Mouse (Mus musculus): ENCODE measurements around the gene Zfyve28.

Gene Zfyve28

DNA sequence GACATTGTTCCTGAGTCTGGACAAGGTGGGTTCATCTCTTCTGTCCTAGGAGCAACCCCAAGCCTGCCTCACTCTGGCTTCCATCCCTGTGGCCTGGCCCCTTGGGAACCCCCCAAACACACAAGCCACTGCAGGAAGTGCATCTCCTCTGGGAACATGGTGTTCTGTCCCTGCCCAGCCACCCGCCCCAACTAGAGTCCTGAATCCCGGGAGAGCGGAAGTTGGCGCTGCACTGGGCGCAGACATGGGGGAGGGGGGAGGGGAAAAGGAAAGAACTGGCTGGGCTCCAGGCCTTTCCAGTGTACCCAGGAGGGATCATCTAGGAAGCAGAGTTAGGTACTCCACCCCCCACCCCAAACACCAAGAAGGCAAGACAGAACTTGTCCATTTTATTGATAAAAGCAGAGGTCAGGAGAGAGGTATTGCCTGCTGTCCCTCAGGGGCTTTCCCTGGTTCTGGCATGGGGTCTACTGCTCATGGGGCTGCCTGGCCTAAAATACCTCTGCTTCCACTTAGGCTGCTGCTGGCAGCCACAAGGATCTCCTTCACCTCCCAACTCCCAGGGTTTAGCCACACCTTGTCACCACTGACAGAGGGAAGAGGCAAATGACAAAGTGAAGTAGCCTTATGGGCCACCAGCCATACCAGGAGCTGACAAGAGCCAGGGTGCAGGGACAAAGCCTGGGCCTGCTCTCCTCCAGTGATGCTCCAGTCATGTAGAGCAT, 104.9 kb downstream of the Zfyve28 start:
- peak in 1 of 2 experiments; percentile 0 for DNase-seq (ENCODE audit: low spot score in 2 of 2)

DNA sequence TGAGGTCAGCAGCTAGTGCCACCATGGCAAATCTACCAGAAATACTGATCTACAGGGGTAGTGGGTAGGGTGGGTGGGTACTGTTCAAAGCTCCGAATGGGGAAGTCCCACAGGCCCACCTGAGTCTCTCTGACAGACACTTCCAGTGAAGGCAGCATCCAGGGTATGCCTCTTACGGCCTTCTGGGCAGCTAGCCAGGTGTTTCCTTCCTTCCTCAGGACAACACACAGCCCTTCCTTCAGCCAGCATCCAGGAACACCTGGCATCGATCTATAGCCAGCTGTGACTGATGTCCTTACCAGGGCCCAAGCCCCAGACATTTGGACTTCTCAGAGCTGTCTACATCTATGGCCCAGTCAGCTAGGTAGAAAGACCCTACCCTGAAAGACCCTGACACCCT, 105.8 kb downstream of the Zfyve28 start:
- DNase-seq (ENCODE audit: low spot score in 2 of 2) = no peak

DNA sequence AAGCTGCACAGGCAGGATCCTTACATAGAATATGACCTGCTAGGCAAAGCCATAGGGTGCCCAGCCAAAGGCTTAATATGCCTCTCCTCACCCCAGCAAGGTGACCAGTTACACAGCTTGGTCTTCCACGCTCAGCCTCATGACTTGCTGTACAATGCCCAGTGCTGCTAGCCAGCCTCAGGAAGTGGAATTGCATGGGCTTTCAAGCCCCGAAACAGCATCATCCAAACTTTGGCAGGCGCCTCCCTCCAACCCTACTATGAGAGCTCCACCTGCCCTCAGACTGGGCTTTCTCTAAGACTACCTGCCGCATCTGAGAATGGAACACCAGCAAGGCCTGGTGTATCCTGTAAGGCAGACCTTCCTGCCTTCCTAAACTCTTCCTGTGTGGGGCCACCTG, 110.4 kb downstream of the Zfyve28 start:
- no peak for DNase-seq (ENCODE audit: low spot score in 2 of 2)

DNA sequence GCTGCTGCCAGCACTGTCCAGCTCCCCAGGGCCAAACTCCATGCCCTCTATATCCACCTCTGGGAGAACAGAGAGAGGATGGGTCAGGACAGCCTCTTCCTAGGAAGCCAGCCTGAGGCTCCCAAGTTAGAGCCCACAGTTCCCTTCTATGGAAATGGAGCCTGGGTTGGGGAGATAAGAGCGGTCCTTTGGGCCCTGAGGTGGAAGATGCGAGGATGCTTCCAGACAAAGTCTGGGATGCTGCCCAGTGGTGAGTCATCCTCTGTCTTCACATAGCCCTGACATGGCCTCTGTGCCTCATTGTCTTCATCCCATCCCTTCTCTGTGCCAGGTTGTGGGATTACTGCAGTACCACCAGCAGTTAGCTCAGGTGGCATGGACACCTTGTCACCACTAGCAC, 111.2 kb downstream of the Zfyve28 start:
- no peak for DNase-seq (ENCODE audit: low spot score in 2 of 2)

DNA sequence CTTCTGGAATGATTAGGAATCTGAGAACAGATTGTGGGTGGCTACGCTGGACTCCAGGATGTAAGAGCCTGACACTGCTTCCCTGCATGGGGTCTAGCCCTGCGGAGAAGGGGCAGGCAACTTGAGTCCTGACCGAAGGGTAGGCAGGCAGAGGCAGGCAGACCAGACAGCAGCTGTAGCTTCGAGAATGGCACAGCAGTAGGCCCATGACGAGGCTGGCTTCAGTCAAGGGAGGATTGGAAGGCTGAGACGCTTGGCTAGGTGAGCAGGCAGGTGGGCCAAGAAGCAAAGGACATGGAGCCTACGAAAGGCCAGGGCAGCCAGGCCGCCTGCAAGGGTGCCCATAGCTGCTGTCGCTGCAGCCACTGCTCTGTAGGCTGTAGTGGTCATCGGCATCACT, 111.6 kb downstream of the Zfyve28 start:
- no peak for DNase-seq (ENCODE audit: low spot score in 2 of 2)

DNA sequence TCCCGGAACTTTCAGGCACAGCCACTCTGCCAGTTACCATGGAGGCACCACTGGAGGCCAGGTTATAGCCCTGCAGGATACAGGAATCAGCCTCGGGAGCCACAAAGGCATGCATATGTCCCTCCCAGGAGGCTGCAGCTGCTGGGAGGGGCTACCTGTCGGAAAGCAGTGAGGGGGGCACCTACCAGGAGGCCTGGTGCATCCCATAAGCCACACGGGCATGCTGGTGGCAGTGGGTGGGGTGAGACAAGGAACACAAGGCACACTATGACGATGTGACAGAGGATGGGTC, 112.9 kb downstream of the Zfyve28 start:
- DNase-seq (ENCODE audit: low spot score in 2 of 2) = no peak

DNA sequence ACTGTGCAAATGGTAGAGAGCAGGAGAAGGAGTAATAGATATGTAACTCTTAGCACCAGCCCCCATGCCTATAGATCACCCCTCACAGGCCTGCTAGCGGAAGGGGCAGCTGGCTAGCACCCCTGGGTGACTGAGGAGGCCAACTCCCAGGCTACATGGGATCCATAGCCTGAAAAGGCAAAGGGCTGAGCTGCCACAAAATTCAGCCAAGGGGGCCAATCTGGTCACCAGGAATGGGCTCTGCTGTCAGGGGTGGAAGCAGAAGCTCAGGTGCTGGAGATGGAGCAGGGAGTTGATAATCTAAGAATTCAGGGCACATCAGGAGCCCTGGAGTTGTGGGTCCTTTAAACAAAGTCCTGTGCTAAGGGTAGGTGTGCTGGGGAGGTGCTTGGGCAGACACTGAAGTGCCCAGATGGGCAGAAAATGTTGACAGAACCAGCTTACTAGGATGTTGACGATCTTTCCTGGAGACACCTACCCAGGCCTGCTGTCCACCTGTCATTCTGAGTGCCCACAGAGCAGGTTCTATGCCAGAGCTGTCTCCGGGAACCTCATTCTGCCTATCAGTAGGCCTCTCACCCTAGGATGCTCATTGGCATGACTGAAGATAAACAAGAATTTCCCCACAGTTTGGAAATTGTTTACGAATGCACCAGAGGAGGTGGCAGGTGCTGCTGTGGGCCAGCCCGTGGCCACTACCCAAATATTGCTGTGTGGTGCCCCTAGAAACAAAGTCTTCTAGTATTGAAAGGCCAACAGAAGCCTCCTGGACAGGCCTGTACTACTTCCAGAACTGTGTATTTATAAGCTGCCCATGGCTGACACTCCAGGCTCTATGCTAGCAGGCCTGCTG, 113.5 kb downstream of the Zfyve28 start:
- DNase-seq (ENCODE audit: low spot score in 2 of 2) = no peak

DNA sequence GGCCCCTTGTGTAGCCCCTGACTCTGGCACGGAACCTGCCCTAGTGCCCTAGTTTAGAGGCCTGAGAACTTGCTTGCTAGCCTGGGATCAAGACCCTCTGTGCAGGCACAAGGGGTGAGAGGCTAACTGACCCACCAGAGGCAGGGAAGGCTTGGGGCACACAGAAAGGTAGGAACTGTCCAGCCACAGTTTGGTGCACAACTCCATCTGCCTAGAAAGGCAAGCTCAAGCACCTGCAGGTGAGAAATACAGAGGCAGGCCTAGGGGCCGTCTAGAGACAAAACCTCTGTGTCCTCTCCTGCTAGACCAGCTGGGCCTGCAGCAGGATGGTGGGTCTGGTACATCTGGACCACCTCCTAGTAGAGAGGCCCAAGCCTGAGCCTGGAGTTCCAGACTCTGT, 114.2 kb downstream of the Zfyve28 start:
- no peak for DNase-seq (ENCODE audit: low spot score in 2 of 2)

DNA sequence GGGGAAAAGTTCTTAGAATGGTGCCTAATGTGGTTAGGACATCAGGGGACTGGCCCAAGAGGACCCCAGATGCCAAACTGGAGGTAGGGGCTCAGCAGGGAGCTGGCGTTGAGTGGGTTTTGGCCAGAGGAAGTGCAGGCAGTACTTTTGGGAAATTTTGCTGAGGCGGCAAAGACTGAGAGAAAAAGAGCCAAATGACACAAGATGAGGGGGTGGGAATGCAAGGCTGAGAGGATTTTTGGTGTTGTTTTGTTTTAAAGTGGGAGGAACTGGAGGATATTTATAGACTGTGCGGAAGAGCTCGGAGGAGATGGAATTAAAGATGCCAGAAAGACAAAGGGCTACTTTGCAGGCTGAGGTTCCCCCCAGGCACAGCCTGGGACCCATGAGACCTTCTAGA, 117.5 kb downstream of the Zfyve28 start:
- no peak for DNase-seq (ENCODE audit: low spot score in 2 of 2)

DNA sequence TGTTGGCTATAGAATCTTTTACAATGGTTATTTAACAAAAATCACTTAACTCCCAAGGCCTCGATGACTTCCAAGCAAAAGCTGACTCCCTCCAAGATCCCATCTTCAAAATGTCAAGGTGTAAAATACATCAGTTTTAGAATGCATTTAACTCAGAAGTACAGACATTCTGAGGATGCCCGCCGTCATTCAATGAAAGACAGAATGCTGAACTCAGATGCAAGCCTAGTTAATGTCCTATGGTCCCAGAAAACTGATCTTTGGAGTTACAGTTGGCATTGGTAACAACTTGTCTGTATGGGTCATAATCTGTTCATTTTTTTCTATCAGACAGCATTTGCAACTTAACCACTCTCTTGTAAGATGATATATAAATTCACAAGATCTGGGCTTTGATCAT, 118.3 kb downstream of the Zfyve28 start:
- DNase-seq (ENCODE audit: low spot score in 2 of 2) = no peak

DNA sequence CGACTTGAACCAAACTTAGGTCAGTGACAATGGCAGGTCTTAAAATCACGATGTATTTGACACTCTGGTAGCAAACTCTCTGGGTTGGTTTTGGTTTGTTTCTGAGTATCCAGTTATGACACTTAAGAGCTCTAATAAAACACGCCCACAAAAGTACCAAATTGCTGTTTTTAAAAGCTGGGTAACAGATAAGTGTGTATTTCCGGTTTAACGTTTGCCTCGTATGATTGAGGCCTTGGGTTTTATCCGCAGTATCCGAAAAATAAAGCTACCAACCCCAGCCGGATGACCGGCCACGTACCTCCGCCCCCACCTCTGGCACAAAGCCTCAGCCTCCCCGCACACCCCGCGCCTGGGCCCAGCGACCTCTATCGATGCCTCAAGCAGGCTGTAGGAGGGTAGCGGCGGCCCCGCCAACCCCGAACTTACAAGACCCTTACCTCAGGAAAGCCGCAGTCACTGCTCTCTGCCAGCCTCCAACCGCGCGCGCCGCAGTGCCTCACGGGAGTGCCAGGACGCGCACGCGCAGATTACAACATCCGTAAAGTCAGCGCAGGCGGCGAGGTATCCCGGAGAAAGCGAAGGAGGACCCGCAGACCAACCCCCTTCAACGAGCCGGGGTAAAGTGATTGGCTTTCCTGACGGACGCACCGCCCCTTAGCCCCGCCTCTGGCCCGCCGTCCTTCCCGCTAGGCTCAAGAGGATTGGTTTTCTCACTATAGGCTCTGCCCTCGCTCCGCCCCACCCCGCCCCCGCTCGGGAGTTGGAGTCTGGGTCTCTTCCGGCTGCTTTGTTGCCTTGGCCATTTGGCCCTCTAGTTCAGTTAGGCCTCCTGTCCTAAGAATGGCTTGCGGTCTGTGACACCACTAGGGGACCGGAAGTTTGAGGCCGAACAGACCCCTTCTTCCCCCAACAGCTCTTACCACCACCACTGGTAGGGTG, 119.0 kb downstream of the Zfyve28 start, which contains the start of the genes Poln and Haus3:
TSS of gene Poln (minus strand) at position 499 of the 942 bp plus-strand sequence.
TSS of gene Haus3 (minus strand) at position 578 of the 942 bp plus-strand sequence.
- peak; percentile 94 to 96 for DNase-seq (ENCODE audit: low spot score in 2 of 2)

DNA sequence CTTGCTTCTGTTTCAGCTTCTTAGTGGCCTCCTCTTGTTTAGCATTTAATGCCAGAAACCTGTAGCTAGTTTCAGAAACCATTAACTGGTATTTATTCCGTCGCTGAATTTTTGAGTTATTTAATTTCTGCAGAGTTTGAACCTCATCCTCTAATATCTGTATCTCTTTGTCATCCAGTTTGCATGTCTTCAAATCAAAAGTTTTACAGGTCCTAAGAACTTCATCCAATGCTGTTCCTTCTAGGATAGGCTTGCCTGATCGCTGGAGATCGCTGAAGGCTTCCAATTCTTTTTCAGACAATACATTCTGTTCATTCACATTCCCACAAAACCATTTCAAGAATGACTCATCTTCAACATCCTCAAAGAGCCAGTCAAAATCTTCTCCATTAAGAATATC, 120.4 kb downstream of the Zfyve28 start:
- DNase-seq (ENCODE audit: low spot score in 2 of 2) = no peak

DNA sequence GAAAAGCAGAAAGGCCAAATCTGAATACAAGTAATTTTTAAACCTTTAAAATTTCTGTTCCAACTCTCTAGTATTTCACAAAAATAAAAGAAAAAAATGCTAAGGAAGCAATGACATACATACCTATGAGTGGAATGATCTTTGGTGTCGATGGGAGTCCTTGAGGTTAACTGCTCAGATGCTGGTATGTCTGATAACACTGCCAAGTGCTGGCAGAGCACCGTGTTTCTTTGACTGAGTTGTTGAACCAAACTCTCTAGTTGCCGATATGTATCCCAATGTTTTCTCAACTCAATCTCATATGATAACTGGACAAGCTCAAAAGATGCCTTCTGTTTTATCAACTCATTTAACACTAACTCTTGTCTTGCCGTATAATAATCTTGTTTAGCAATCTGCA, 122.5 kb downstream of the Zfyve28 start:
- DNase-seq (ENCODE audit: low spot score in 2 of 2) = no peak

DNA sequence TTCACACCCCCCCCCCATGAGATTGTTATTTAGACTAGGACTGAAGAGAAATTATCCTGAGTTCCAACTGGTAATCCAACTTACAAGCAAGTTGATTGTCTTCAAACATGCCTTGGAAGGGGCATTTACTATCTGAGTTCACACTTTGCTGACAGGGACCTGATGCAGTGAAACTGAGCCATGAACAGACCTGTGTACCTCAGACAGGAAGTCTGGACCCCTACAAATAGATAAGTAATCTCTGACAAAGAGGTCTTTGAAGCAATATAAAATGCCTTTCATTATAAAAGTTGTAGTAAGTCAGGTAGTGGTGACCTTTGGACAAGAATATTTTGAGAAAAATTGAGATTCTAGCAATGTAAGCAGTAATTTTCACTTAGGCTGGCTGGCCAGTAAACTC, 139.8 kb downstream of the Zfyve28 start:
- DNase-seq (ENCODE audit: low spot score in 2 of 2) = no peak

DNA sequence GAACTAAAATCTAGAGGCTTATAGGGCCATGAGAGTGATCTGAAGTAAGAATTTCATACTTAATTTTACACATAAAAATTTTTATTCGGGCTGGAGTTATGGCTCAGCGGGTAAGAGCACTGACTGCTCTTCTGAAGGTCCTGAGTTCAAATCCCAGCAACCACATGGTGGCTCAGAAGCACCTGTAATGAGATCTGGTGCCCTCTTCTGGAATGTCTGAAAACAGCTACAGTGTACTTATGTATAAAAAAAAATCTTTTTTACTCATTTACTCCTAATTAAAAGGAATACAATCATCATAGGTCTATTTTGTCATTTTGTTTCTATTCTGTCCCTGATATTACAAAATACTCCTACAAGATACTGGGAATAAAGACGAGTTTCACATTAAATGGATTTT, 140.7 kb downstream of the Zfyve28 start:
- DNase-seq (ENCODE audit: low spot score in 2 of 2) = no peak

Measured in urinary bladder, adult 18-20 months (tissue).